Mouse (Mus musculus): ENCODE results near the gene Ap1b1.

DNA sequence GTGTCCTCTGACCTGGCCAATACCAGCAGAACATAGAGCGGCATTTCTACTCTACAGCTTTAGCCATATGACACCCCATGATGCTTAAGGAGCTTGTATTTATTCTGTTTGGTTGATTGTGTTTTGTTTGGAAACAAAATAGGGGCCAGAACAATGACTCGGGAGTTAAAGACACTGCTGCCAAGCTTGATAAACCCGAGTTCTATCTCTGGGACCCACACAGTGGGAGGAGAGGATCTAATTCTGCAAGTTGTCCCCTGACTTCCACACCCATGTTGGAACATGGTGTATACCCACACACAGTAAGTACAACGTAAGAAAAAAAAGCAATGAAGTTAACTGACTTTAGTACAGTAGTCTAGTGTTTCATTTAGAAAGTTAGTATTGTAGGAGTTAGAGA lies 16.2 kb downstream of the Ap1b1 start:
- TF ChIP-seq POLR2A (IDR thresholded peaks at IDR 0.05; ENCODE audit: low read depth, low read length) (no peak), CTCF (conservative IDR thresholded peaks at IDR 0.05 in 1 of 2, IDR thresholded peaks at IDR 0.05 in 1 of 2; ENCODE audit: low read depth in 2 of 2, low read length in 2 of 2) (no peak), E2F4 (IDR thresholded peaks at IDR 0.05; ENCODE audit: insufficient replicate concordance, low read depth, low read length) (no peak), JUND (conservative IDR thresholded peaks at IDR 0.05; ENCODE audit: low read depth, low read length) (no peak), GABPA (IDR thresholded peaks at IDR 0.05; ENCODE audit: insufficient replicate concordance, low read depth, low read length) (no peak), UBTF (IDR thresholded peaks at IDR 0.05; ENCODE audit: low read depth, low read length) (no peak), USF2 (conservative IDR thresholded peaks at IDR 0.05; ENCODE audit: low read depth, low read length) (no peak), ZNF384 (IDR thresholded peaks at IDR 0.05; ENCODE audit: low read depth, low read length) (no peak), SMC3 (IDR thresholded peaks at IDR 0.05; ENCODE audit: low read depth, low read length) (no peak), JUN (IDR thresholded peaks at IDR 0.05; ENCODE audit: insufficient read depth, low read depth, low read length) (no peak), MYC (IDR thresholded peaks at IDR 0.05; ENCODE audit: low read depth, low read length) (no peak), RAD21 (IDR thresholded peaks at IDR 0.05; ENCODE audit: low read depth, low read length) (no peak)

All from CH12.LX (cell line).